Mouse (Mus musculus) hematopoietic multipotent progenitor cell, adult 10-12 weeks (in vitro differentiated cells): ENCODE measurements around the gene Dctn5. TPM values are rescaled to one million over a fixed set of nuclear protein-coding genes. Genes with fewer than 3 reads are reported as not detected.

ENCODE experiments used
- polyA plus RNA-seq: library from polyadenylated mRNA; stranded (reverse); fragments of >175 nt; gene quantifications from 2 replicates; pipeline ENCODE4 v1.2.3, GENCODE M21; 2012; ENCODE audit warnings: low replicate concordance

Dctn5 gene
- 8.5 and 11.7 TPM in 2 replicates for polyA plus RNA-seq

GRCm38 (mm10) chr7:122132497-122133337, at the start of gene Dctn5, which contains the start of gene Palb2:
Gene Dctn5 (plus strand): TSS chr7:122133041.
Gene Palb2 (minus strand): TSS chr7:122132985.

GRCm38 (mm10) chr7:122101747-122102244, 31.0 kb upstream of the Dctn5 start, which contains the start of gene Ndufab1:
Gene Ndufab1 (minus strand): TSS chr7:122101886.

DNA sequence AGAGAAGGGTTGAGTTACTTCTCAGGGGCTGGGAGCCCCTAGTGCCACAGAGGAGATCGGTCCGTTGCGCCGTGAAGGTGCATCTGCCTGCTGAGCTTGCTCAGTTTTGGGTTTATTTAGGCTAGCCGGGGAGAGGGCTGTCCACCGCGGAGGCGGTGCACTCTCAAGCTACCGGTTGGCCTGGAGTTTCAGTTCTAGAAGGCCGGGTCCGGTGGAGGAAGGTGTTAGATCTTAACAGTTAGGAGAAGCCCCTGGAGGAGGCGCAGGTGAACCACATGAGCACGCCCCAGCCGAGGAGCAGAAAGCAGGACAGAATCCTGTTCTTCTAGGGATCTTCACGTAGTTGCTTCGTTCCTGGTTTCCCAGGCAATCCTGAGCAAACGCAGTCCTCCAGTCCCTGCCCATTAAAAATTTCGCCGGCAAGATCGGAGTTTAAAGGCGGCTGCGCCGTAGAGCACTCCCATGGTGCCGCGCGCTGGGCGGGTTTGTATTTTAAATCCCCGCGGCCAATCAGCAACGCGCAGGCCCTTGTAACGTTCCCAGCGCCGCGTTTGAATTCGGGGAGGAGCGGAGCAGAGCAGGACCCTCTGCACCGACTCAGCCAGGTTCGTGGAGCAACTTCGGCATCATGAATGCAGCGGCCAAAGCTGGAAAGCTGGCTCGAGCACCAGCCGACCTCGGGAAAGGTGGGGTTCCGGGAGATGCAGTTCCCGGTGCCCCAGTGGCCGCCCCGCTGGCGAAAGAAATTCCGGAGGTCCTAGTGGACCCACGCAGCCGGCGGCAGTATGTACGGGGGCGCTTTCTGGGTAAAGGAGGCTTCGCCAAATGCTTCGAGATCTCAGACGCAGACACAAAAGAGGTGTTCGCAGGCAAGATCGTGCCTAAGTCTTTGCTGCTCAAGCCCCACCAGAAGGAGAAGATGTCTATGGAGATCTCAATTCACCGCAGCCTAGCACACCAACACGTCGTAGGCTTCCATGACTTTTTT, 26.4 kb downstream of the Dctn5 start, which contains the start of gene Plk1:
Gene Plk1, plus strand, starts transcription at position 525 of the 988 bp plus-strand sequence.

GRCm38 (mm10) chr7:122186043-122186442, 53.2 kb downstream of the Dctn5 start, which contains the start of gene Ern2:
Gene Ern2 (minus strand): TSS chr7:122186207.

Other genes starting within 250 kb of the Dctn5 start
- 5.3 and 7.0 TPM in 2 replicates for gene Cog7, start 151.3 kb upstream of the Dctn5 start, polyA plus RNA-seq
- 141 and 162 TPM in 2 replicates for gene Gga2, start 111.8 kb upstream of the Dctn5 start, polyA plus RNA-seq
- 21.2 and 44.2 TPM in 2 replicates for gene Ubfd1, start 65.9 kb upstream of the Dctn5 start, polyA plus RNA-seq
- 12.4 and 12.7 TPM in 2 replicates for gene Ears2, start 65.8 kb upstream of the Dctn5 start, polyA plus RNA-seq
- 308 and 682 TPM in 2 replicates for gene Ndufab1, start 31.2 kb upstream of the Dctn5 start, polyA plus RNA-seq
- gene Palb2, start 56 bp upstream of the Dctn5 start, polyA plus RNA-seq, result 0.94 and 2.1 TPM in 2 replicates
- 8.2 and 26.6 TPM in 2 replicates for gene Plk1, start 26.4 kb downstream of the Dctn5 start, polyA plus RNA-seq
- gene Ern2, start 53.2 kb downstream of the Dctn5 start, polyA plus RNA-seq, result not detected in 2 replicates
- gene Chp2, start 86.5 kb downstream of the Dctn5 start, polyA plus RNA-seq, result 0.34 TPM in 1 of 2 replicates, not detected in the other
- 58.1 and 63.6 TPM in 2 replicates for gene Prkcb, start 155.7 kb downstream of the Dctn5 start, polyA plus RNA-seq